Mouse (Mus musculus) liver, postnatal 0 days (tissue): ENCODE measurements at regions not wholly inside any gene's neighbourhood (a gene's known extent, or its start where the extent isn't known, plus 50 kb on each side); places are given as distances from the start of the nearest gene placed in this dataset.

ENCODE experiments used
- ATAC-seq: fragments of 200-750 bp; cut with Nextera tagmentation; 2 replicates; pipeline ENCODE4 v1.8.0; 2017; ENCODE audit warnings: mild to moderate bottlenecking, moderate library complexity
- DNase-seq: peaks from one replicate; pipeline ENCODE4 v3.0.0-alpha.2; 2016
- H3K27ac ChIP-seq: fragments of 300-500 bp; sonication (generic); 2 replicates; pipeline ENCODE4 v1.5.1; 2014; ENCODE audit warnings: antibody characterized with exemption, moderate library complexity, mild to moderate bottlenecking, low read depth
- H3K27me3 ChIP-seq: fragments of 300-500 bp; sonication (generic); 2 replicates; pipeline ENCODE4 v1.6.1; 2014; ENCODE audit warnings: low read length, control low read depth, mixed read lengths; ENCODE audit not compliant: insufficient read depth
- H3K36me3 ChIP-seq: fragments of 300-500 bp; sonication (generic); replicated peaks from 2 replicates; pipeline ENCODE4 v1.6.1; 2014; ENCODE audit warnings: mild to moderate bottlenecking, control low read depth, low read length, moderate library complexity, mixed read lengths; ENCODE audit not compliant: insufficient read depth
- H3K4me1 ChIP-seq: fragments of 300-500 bp; sonication (generic); 2 replicates; pipeline ENCODE4 v1.6.1; 2014; ENCODE audit warnings: antibody characterized with exemption, mild to moderate bottlenecking, control low read depth; ENCODE audit not compliant: insufficient read depth
- H3K4me2 ChIP-seq: fragments of 300-500 bp; sonication (generic); 2 replicates; pipeline ENCODE4 v1.6.1; 2014; ENCODE audit warnings: low read depth, mild to moderate bottlenecking, low read length, moderate library complexity, mixed read lengths
- H3K4me3 ChIP-seq: fragments of 300-500 bp; sonication (generic); 2 replicates; pipeline ENCODE4 v1.5.1; 2014; ENCODE audit warnings: low read depth, low read length
- H3K9ac ChIP-seq: fragments of 300-500 bp; sonication (generic); replicated peaks from 2 replicates; pipeline ENCODE4 v1.6.1; 2014; ENCODE audit warnings: mild to moderate bottlenecking, moderate library complexity
- H3K9me3 ChIP-seq: fragments of 300-500 bp; sonication (generic); 2 replicates; pipeline ENCODE4 v1.6.1; 2016; ENCODE audit warnings: mild to moderate bottlenecking, control low read depth, low read length, mixed read lengths
- CTCF ChIP-seq: sonication (generic); IDR thresholded peaks from 2 replicates; pipeline ENCODE4 v1.5.1; 2016; ENCODE audit warnings: antibody characterized with exemption, low read depth
- EP300 ChIP-seq: IDR thresholded peaks from 2 replicates; pipeline ENCODE4 v1.6.1; 2016; ENCODE audit warnings: antibody characterized with exemption, low read depth, mild to moderate bottlenecking
- WGBS: fragments of 180-500 bp; shearing (Covaris S2); extraction: QIAGEN DNeasy Blood & Tissue Kit; methylation state at CpG from one replicate; pipeline ENCODE4 v1.1.7; 2014; ENCODE audit not compliant: insufficient replicate concordance; 5-methylcytosine and 5-hydroxymethylcytosine counted together

DNA sequence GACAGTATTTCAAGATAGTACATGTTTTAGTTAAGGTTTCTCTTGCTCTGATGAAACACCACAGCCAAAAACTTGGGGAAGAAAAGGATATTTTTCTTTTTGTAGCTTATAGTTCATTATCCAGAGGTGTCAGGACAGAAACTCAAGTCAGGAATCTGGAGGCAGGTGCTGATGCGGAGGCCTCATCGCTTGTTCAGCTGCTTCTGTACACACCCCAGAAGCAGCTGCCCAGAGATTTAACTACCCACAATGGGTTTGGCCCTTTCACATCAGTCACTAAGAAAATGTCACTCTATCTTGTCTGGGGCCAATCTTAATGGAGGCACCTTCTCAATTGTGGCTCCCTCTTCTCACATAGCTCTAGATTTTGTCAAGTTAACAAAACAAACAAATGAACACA lies 996.4 kb upstream of the Slit2 start:
- no peak overlapping the region for H3K4me2 ChIP-seq
- H3K4me3 ChIP-seq: no peak overlapping the region
- no peaks in the 10 kb centered on the region for H3K4me1 ChIP-seq
- TF ChIP-seq EP300 (no peak), CTCF (no peak)
- no peak overlapping the region for H3K27ac ChIP-seq
- ATAC-seq: no peak
- no peaks in the 10 kb centered on the region for H3K27me3 ChIP-seq
- H3K36me3 ChIP-seq: no peaks in the 10 kb centered on the region
- 84% methylated on average over 2 of the region's 2 CpGs for WGBS
- H3K9ac ChIP-seq: no peak overlapping the region
- DNase-seq: no peak
- H3K9me3 ChIP-seq: no peaks in the 10 kb centered on the region

DNA sequence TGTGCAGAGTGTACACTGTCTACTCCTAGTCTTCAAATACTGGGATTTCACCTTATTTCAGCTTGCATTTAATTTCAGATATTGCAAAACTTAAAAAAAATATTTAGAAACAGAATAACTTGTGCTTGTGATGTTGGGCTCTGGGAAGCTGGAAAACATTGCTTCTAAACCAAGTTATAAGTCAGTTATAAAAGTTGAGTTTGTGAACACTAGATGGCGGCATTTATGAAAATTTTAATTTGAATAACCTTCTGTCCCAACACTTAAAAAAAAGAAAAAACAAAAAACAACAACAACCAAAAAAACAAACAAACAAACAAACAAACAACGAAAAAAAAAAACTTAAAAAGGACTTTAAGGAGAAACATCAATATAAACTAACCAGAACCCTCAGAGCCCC lies 1002.6 kb upstream of the Slit2 start:
- Histone ChIP-seq H3K36me3 (no peaks in the 10 kb centered on the region), H3K27ac (no peak overlapping the region), H3K4me1 (no peaks in the 10 kb centered on the region), H3K9ac (no peak overlapping the region), H3K4me2 (no peak overlapping the region), H3K4me3 (no peak overlapping the region), H3K9me3 (no peaks in the 10 kb centered on the region), H3K27me3 (no peaks in the 10 kb centered on the region)
- DNase-seq (no peak), ATAC-seq (no peak)
- no peak for TF ChIP-seq CTCF
- no peak for TF ChIP-seq EP300
- 70% methylated on average over 2 of the region's 2 CpGs for WGBS

DNA sequence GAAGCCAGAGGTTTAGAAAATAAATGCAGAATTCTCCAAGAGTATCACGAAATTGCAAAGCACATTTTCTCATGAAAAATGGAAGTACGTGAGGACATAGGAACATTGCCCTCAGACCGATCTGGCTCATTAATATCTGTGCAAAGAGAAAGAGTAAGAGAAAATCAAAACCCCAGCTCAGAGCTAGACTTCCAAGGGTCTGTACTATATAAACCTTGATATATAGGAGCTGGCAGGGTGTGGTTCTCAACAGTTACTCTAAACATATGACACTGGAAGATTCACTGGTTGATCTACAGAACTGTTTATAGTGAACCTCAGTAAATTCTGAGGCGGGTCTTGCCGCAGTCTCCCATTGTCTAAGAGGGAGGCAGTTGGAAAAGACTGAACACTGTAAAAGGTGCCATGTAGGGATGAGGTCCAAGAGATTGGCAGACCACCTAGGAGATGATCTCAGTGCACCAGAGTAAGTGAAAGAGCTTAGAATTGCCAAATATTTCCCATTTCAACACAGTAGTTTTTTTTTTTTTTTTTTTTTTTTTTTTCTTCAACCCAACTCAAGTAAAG lies 1014.0 kb upstream of the Slit2 start:
- ATAC-seq: no peak
- DNase-seq: no peak
- Histone ChIP-seq H3K27ac (no peak overlapping the region), H3K4me3 (no peak overlapping the region), H3K9ac (no peak overlapping the region), H3K27me3 (no peaks in the 10 kb centered on the region), H3K4me2 (no peak overlapping the region), H3K36me3 (no peaks in the 10 kb centered on the region), H3K4me1 (no peaks in the 10 kb centered on the region), H3K9me3 (no peaks in the 10 kb centered on the region)
- no peak for TF ChIP-seq EP300
- no peak for TF ChIP-seq CTCF
- whole genome bisulfite sequencing: 81% methylated on average over 5 of the region's 5 CpGs

DNA sequence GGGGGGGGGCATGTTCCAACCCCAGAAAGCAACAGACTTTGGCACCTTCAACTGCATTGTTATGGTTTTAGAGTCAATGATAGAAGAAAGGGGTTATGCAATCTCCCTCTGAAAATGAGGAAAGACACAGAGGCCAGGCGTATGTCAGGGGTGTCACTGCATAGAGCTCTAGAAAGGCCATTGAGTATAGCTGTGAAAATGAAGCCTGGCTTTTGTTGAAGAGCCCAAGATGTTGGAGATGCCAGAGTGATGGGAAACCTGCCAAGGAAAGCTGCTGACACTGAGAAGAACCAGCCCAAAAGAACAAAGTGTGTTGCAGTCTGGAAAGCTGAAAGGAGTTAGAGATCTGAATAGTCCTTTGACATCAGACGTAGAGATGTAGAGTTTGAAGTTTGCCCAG lies 1022.2 kb upstream of the Slit2 start:
- H3K9ac ChIP-seq: no peak overlapping the region
- 65% methylated on average over 2 of the region's 2 CpGs for WGBS
- TF ChIP-seq EP300 (no peak), CTCF (no peak)
- no peak overlapping the region for H3K27ac ChIP-seq
- ATAC-seq: no peak
- H3K4me2 ChIP-seq: no peak overlapping the region
- H3K27me3 ChIP-seq: no peaks in the 10 kb centered on the region
- H3K36me3 ChIP-seq: no peaks in the 10 kb centered on the region
- H3K4me1 ChIP-seq: no peaks in the 10 kb centered on the region
- H3K4me3 ChIP-seq: no peak overlapping the region
- H3K9me3 ChIP-seq: no peaks in the 10 kb centered on the region
- no peak for DNase-seq

DNA sequence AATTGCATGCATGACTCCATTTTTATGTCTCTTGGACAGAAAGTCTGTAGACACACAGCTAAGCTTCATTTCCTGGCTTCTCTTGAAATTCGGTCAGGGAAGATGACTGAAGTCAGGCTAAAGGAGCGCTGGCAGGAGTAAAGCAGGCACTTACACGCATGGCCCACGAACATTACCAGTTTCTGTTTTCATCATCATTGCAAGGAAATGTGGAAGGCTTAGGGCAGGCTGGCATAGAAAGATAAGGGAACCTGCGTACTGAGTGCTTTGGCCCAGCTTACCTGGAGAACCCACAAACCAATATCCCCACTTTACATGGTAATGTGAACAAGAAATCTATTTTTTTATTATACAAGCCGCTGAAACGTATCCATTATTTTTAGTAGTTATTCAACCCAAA lies 1056.6 kb upstream of the Slit2 start:
- Histone ChIP-seq H3K36me3 (no peaks in the 10 kb centered on the region), H3K27me3 (no peaks in the 10 kb centered on the region), H3K9ac (no peak overlapping the region), H3K4me3 (no peak overlapping the region), H3K4me2 (no peak overlapping the region), H3K4me1 (no peaks in the 10 kb centered on the region), H3K9me3 (no peaks in the 10 kb centered on the region), H3K27ac (no peak overlapping the region)
- TF ChIP-seq CTCF (no peak), EP300 (no peak)
- WGBS: 83% methylated on average over 7 of the region's 7 CpGs
- DNase-seq (no peak), ATAC-seq (no peak)

DNA sequence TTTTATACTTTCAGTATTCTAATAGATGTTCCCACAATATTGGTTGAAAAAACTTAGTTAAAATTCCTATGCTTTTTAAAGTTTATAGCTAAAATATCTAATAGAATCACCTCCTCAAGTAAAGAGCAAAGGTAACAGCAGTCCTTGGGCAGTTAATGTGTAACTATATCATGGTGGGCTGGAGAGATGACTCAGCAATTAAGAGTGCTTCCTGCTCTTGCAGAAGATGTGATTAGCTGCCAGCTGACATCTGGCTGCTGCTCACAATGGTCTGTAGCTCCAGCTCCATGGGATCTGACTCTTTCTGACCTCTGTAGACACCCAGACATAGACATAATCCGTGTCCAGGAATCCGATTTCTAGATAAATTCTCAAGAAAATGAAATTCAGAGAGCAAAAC lies 1044.5 kb upstream of the Lcorl start:
- no peaks in the 10 kb centered on the region for H3K36me3 ChIP-seq
- no peaks in the 10 kb centered on the region for H3K27me3 ChIP-seq
- WGBS: 78% methylated on average over 2 of the region's 2 CpGs
- no peak overlapping the region for H3K4me2 ChIP-seq
- no peak for DNase-seq
- ATAC-seq: 0 out of 2 replicates have a peak, but pooled peaks have one; percentile 40
- TF ChIP-seq CTCF (no peak), EP300 (no peak)
- no peak overlapping the region for H3K4me3 ChIP-seq
- no peak overlapping the region for H3K9ac ChIP-seq
- H3K4me1 ChIP-seq: no peaks in the 10 kb centered on the region
- H3K9me3 ChIP-seq: no peaks in the 10 kb centered on the region
- no peak overlapping the region for H3K27ac ChIP-seq

DNA sequence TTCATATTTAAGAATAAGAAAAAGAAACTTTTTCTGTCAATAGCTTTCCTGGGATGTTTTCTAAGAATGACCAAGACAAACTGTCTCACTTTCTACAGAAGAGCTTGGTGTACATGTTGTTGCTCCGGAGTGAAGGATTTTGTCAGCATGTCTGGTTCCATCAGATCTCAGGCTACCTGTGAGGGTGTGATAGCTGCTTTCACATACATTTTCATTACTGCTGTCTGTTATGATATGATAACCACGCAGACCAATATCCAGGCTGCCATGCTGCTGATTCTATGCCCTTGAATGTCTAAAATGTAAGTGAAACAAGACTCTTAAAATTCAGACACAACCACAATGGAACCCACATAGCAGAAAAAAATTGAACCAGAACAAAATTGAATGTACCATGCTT lies 1036.6 kb upstream of the Lcorl start:
- no peaks in the 10 kb centered on the region for H3K9me3 ChIP-seq
- no peaks in the 10 kb centered on the region for H3K4me1 ChIP-seq
- H3K4me2 ChIP-seq: no peak overlapping the region
- WGBS: 51% methylated on average over 2 of the region's 2 CpGs
- H3K9ac ChIP-seq: no peak overlapping the region
- ATAC-seq (peak; percentile 90), DNase-seq (no peak)
- TF ChIP-seq EP300: peak; percentile 90
- no peak for TF ChIP-seq CTCF
- H3K27ac ChIP-seq: no peak overlapping the region
- H3K4me3 ChIP-seq: no peak overlapping the region
- H3K27me3 ChIP-seq: no peaks in the 10 kb centered on the region
- no peaks in the 10 kb centered on the region for H3K36me3 ChIP-seq
